Comparison of ENCODE assay signal across 17 mouse cellular contexts in genomic region chr14:73507200-73507599, GRCm38 (mm10). TPM values are rescaled to one million over a fixed set of nuclear protein-coding genes. Genes with fewer than 3 reads are reported as not detected.
DNase-seq lines count a peak whose midpoint lies in the region; ATAC-seq and TF ChIP-seq lines count a peak whose summit lies in the region.
"Had no signal": no experiment of that assay in that cellular context is flagged by ENCODE, and none has a peak within 500 bp of the region (broad histone marks: within the 10 kb centered on the region; RNA-seq: fewer than 3 reads in every experiment).

No protein-coding gene starts in this region.

- ATAC-seq in lung, embryonic 14.5 days (ENCODE audit: insufficient read depth): no peak
- no peak for ATAC-seq in liver, embryonic 12.5 days
- ATAC-seq: intestine, embryonic 16.5 days; midbrain, embryonic 15.5 days; Patski had no signal

- no peaks in the 10 kb centered on the region for H3K27me3 ChIP-seq in lung, embryonic 14.5 days (ENCODE audit: insufficient read depth, low read length)
- no peaks in the 10 kb centered on the region for H3K27me3 ChIP-seq in liver, embryonic 12.5 days (replicated peaks)
- no peaks in the 10 kb centered on the region for H3K27me3 ChIP-seq in splenic B cell, adult 2 months (ENCODE audit: control insufficient read depth, insufficient read depth, low read length, poor library complexity, severe bottlenecking)
- no peaks in the 10 kb centered on the region for H3K27me3 ChIP-seq in thymus, adult 2 months (ENCODE audit: control insufficient read depth, insufficient read depth, low read length)
- H3K27me3 ChIP-seq: embryonic facial prominence, embryonic 15.5 days; limb, embryonic 13.5 days; midbrain, embryonic 15.5 days; Patski had no signal

- 69% methylated on average over 15 of the region's 15 CpGs for WGBS in lung, embryonic 14.5 days
- 69% methylated on average over 15 of the region's 15 CpGs for WGBS in liver, embryonic 12.5 days (ENCODE audit: insufficient replicate concordance)
- 77% methylated on average over 15 of the region's 15 CpGs for WGBS in thymus, adult 2 months

- H3K4me3 ChIP-seq in lung, embryonic 14.5 days (ENCODE audit: low read depth, low read length): no peak overlapping the region
- no peak overlapping the region for H3K4me3 ChIP-seq in liver, embryonic 12.5 days
- no peak overlapping the region for H3K4me3 ChIP-seq in thymus, adult 2 months (ENCODE audit: control insufficient read depth, insufficient read depth, low read length)
- H3K4me3 ChIP-seq: embryonic facial prominence, embryonic 15.5 days; hindbrain, embryonic 10.5 days; limb, embryonic 13.5 days; midbrain, embryonic 15.5 days had no signal

- H3K9ac ChIP-seq in lung, embryonic 14.5 days: no peak overlapping the region
- no peak overlapping the region for H3K9ac ChIP-seq in liver, embryonic 12.5 days
- H3K9ac ChIP-seq: embryonic facial prominence, embryonic 15.5 days; limb, embryonic 13.5 days; midbrain, embryonic 15.5 days had no signal

- H3K4me1 ChIP-seq in lung, embryonic 14.5 days (ENCODE audit: insufficient read depth): peaks cover 13% of the 10 kb centered on the region
- H3K4me1 ChIP-seq in liver, embryonic 12.5 days: peaks cover 33% of the 10 kb centered on the region
- peaks cover 4% of the 10 kb centered on the region; the same call in 1 of the 2 replicates for H3K4me1 ChIP-seq in thymus, adult 2 months (replicated peaks; ENCODE audit: control insufficient read depth, insufficient read depth, low read length)

- no peak overlapping the region for H3K27ac ChIP-seq in lung, embryonic 14.5 days (ENCODE audit: low read depth)
- H3K27ac ChIP-seq in liver, embryonic 12.5 days: no peak overlapping the region
- no peak overlapping the region for H3K27ac ChIP-seq in thymus, adult 2 months (ENCODE audit: control insufficient read depth, insufficient read depth, low read length)
- H3K27ac ChIP-seq: embryonic facial prominence, embryonic 15.5 days; hindbrain, embryonic 10.5 days; kidney, postnatal 0 days; limb, embryonic 13.5 days; midbrain, embryonic 15.5 days had no signal

- peak overlapping the region; percentile 39 for H3K4me2 ChIP-seq in lung, embryonic 14.5 days
- H3K4me2 ChIP-seq in liver, embryonic 12.5 days: peak overlapping the region; percentile 55
- H3K4me2 ChIP-seq: embryonic facial prominence, embryonic 15.5 days; limb, embryonic 13.5 days; midbrain, embryonic 15.5 days had no signal

- TF ChIP-seq POLR2A in thymus, adult 2 months (IDR thresholded peaks at IDR 0.05; ENCODE audit: control insufficient read depth, extremely low read depth, insufficient read depth, low read length, poor library complexity): no peak

- TF ChIP-seq CTCF in lung, embryonic 14.5 days (IDR thresholded peaks at IDR 0.05; ENCODE audit: low read depth): no peak
- no peak for TF ChIP-seq CTCF in thymus, adult 2 months (IDR thresholded peaks at IDR 0.05; ENCODE audit: borderline replicate concordance, control insufficient read depth, extremely low read depth, insufficient read depth, low read length, poor library complexity)

- H3K9me3 ChIP-seq in lung, embryonic 14.5 days (ENCODE audit: low read depth, low read length): no peaks in the 10 kb centered on the region
- H3K9me3 ChIP-seq in liver, embryonic 12.5 days (replicated peaks): no peaks in the 10 kb centered on the region
- H3K9me3 ChIP-seq: embryonic facial prominence, embryonic 15.5 days; hindbrain, embryonic 10.5 days; limb, embryonic 13.5 days; midbrain, embryonic 15.5 days had no signal

- peak; percentile 33 for DNase-seq in lung, embryonic 14.5 days
- DNase-seq in lung, postnatal 14 days: no peak
- DNase-seq in R1 (ENCODE audit: low read depth, low spot score): peak; percentile 48
- peak; percentile 55 for DNase-seq in splenic B cell, adult 2 months (ENCODE audit: low read depth, low spot score)
- DNase-seq in thymus, adult 2 months: no peak
- no peak for DNase-seq in thymus, postnatal 14 days
- DNase-seq: cerebellum, adult 11 months; right cerebral cortex, postnatal 14 days; thymus, adult 18-20 months had no signal

- H3K36me3 ChIP-seq in lung, embryonic 14.5 days (ENCODE audit: insufficient read depth): peaks cover 9% of the 10 kb centered on the region
- peaks cover 4% of the 10 kb centered on the region for H3K36me3 ChIP-seq in liver, embryonic 12.5 days
- no peaks in the 10 kb centered on the region for H3K36me3 ChIP-seq in splenic B cell, adult 2 months (ENCODE audit: control insufficient read depth, insufficient read depth, low read length, poor library complexity, severe bottlenecking)
- H3K36me3 ChIP-seq in thymus, adult 2 months (ENCODE audit: control insufficient read depth, insufficient read depth, low read length): no peaks in the 10 kb centered on the region
- H3K36me3 ChIP-seq: midbrain, embryonic 15.5 days had no signal

RNA-seq across cellular contexts. Expression of gene Med4, which starts 2.6 kb away (rescaled TPM):
- polyA plus RNA-seq in lung, embryonic 14.5 days (2014; fragmentation: Nextera tagmentation; extraction: Ambion mirVana): 91.8 and 97.9 TPM in 2 replicates
- 43.0 and 45.1 TPM in 2 replicates for polyA plus RNA-seq in liver, embryonic 12.5 days (2016; fragmentation: Nextera tagmentation; extraction: Ambion mirVana)
- polyA plus RNA-seq in thymus, adult 2 months (2012; rRNA removed): 21.4 and 24.1 TPM in 2 replicates

RNA-seq across cellular contexts. Expression of gene Sucla2, which starts 17.9 kb away (rescaled TPM):
- 102 and 112 TPM in 2 replicates for polyA plus RNA-seq in lung, embryonic 14.5 days (2014; fragmentation: Nextera tagmentation; extraction: Ambion mirVana)
- 62.5 and 65.1 TPM in 2 replicates for polyA plus RNA-seq in liver, embryonic 12.5 days (2016; fragmentation: Nextera tagmentation; extraction: Ambion mirVana)
- polyA plus RNA-seq in thymus, adult 2 months (2012; rRNA removed): 14.8 and 18.1 TPM in 2 replicates

RNA-seq across cellular contexts. Expression of gene Nudt15, which starts 40.8 kb away (rescaled TPM):
- polyA plus RNA-seq in lung, embryonic 14.5 days (2014; fragmentation: Nextera tagmentation; extraction: Ambion mirVana): 7.2 and 9.0 TPM in 2 replicates
- polyA plus RNA-seq in liver, embryonic 12.5 days (2016; fragmentation: Nextera tagmentation; extraction: Ambion mirVana): 5.5 and 5.8 TPM in 2 replicates
- polyA plus RNA-seq in thymus, adult 2 months (2012; rRNA removed): 3.6 TPM in 2 replicates

Comparison
In these comparisons a context has a peak if more than half of its experiments do, and no peak if none do; other contexts are left out.
1. DNase-seq: peak in lung, embryonic 14.5 days (single experiment), R1 (single experiment) and splenic B cell, adult 2 months (single experiment); none in lung, postnatal 14 days (single experiment), thymus, adult 2 months (single experiment) and thymus, postnatal 14 days (single experiment).